Mouse (Mus musculus) bone marrow, adult 2 months (tissue): Measurements from ENCODE around the gene Lrrc3b.

ENCODE experiments used
- CTCF ChIP-seq: fragments of 200-500 bp; IDR thresholded peaks from 2 replicates; pipeline ENCODE4 v1.5.1; 2011; ENCODE audit warnings: low read length, control low read depth; ENCODE audit not compliant: control insufficient read depth, insufficient read depth
- POLR2A ChIP-seq: fragments of 200-500 bp; IDR thresholded peaks from 2 replicates; pipeline ENCODE4 v1.6.1; 2011; ENCODE audit warnings: low read depth, mild to moderate bottlenecking, control low read depth, low read length, borderline replicate concordance; ENCODE audit not compliant: control insufficient read depth

DNA sequence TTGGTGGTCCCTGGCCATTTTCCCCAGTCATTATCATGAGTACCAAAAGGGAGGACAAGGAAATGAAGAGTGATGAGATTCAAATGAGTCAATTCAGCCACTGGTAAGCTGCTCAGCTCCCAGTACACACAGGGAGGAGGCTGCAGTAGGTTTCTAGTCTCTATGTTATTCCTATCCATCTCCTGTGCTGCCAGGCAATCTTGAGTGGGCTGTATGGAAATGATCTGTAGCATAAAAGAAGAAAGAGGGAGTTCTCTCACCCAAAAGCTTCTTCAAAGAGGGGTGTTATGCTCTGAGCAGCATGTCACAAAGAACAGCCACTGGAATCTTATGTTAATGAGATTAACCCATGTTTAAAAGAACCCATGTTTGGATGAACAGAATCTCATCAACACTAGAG, 64.5 kb downstream of the Lrrc3b start:
- TF ChIP-seq POLR2A (no peak), CTCF (no peak)
